Mouse (Mus musculus) layer of hippocampus, adult 2 months (tissue): ENCODE results near the gene Fcer1a. TPM values are rescaled to one million over a fixed set of nuclear protein-coding genes. Genes with fewer than 3 reads are reported as not detected.
"Not testable (repeated sequence)": the region's sequence is repeated elsewhere in the genome, so short reads cannot be mapped to it uniquely, and the experiment has no call there.

Source experiments
- DNase-seq, 2 experiments: peaks; one replicate each; pipeline ENCODE4 v3.0.0; 2022; ENCODE audit warnings: low spot score in 2 of 2
- H3K27ac ChIP-seq: fragments of 200-600 bp; 2 replicates; pipeline ENCODE4 v1.8.1; 2022
- H3K4me3 ChIP-seq: fragments of 200-600 bp; 2 replicates; pipeline ENCODE4 v1.8.1; 2022; ENCODE audit warnings: mild to moderate bottlenecking
- CTCF ChIP-seq: fragments of 200-600 bp; conservative IDR thresholded peaks from 2 replicates; pipeline ENCODE4 v1.8.1; 2022; ENCODE audit warnings: antibody characterized with exemption, mild to moderate bottlenecking, moderate library complexity
- long read RNA-seq, 2 experiments: library from polyadenylated mRNA; stranded (forward); transcript quantifications; one replicate each; pipeline ENCODE4 v2.0.0; 2021; ENCODE audit warnings: borderline mapping rate in 2 of 2
- total RNA-seq, 2 experiments: library from RNA; stranded (reverse); gene quantifications; 2 replicates each; pipeline ENCODE4 v1.2.3; 2021

The Fcer1a gene
- total RNA-seq: not detected
- long read RNA-seq, experiment 1: 0 reads
- long read RNA-seq, experiment 2: 0 reads

DNA sequence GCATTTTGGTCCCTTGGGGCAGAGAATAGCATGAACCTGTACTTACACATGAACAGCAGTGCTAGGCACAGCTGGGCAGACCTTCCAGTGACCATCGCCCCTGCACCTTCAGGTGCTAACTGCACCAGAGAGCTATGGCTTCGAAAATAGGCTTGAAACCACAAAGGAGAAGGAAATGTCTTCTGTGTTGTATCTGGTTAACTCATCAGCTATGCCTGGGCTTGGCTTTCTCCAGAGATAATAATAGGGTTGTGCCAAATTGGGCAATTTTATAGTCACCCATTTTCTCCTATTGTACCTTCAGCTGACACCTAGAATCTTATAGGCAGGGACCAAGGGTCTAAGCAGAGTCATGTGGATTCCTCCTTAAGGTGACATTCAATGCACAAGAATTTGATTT, at the start of gene Fcer1a:
TSS of gene Fcer1a (minus strand) at position 134 of the 400 bp plus-strand sequence.
- TF ChIP-seq CTCF: no peak
- DNase-seq: no peak
- H3K27ac ChIP-seq: no peak within 1 kb of the TSS

DNA sequence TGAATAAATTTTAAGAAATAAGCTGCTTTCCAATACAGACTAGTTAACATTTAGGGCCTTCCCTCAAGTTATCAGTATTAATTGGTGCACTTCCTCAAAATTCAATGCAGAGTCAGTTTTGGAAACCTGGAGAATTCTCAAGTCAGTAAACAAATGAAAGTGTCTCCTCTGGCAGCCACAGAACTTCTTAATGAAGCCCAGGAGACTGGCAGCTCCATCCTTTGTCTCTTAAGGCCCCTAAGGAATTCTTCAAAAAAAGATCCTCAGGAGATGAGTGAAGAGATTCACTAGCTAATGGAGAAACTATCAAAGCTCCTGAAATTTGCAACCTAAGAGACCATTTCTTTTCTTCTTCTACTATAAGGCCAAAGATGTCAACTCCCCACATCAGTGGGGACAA, 38.7 kb upstream of the Fcer1a start, which contains the start of gene Olfr418:
TSS of gene Olfr418 (plus strand) at position 301 of the 400 bp plus-strand sequence.
- H3K27ac ChIP-seq: no peak within 1 kb of the TSS

More for the DNA sequence above, at the start of gene Fcer1a:
- H3K4me3 ChIP-seq: no peak within 1 kb of the TSS

GRCm38 (mm10) chr1:173249888-173250287, 22.9 kb upstream of the Fcer1a start:
- H3K27ac ChIP-seq: no peak overlapping the region
- no peak for TF ChIP-seq CTCF
- no peak for DNase-seq
- H3K4me3 ChIP-seq: no peak overlapping the region

More for the DNA sequence above, 38.7 kb upstream of the Fcer1a start, which contains the start of gene Olfr418:
- TF ChIP-seq CTCF: no peak
- H3K4me3 ChIP-seq: no peak within 1 kb of the TSS
- no peak for DNase-seq

DNA sequence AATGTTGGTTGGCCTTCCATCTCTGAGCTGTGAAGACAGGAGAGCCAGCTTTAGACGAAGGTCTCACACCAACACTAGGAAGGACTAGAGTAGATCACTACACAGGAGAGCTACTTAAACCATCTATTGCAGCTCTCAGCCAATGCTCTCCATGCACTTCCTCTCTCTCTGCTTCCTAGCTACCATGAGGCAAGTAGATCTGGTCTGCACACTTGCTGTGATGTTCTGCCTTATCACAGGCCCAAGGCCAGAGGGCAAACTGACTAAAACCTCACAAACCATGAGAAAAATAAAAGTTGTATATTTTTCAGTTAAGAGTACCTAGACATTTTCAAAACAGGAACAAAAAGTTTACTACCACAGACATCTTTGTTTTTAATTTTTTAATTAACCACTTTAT, 10.0 kb upstream of the Fcer1a start:
- not testable (repeated sequence) for H3K27ac ChIP-seq, H3K4me3 ChIP-seq, DNase-seq

DNA sequence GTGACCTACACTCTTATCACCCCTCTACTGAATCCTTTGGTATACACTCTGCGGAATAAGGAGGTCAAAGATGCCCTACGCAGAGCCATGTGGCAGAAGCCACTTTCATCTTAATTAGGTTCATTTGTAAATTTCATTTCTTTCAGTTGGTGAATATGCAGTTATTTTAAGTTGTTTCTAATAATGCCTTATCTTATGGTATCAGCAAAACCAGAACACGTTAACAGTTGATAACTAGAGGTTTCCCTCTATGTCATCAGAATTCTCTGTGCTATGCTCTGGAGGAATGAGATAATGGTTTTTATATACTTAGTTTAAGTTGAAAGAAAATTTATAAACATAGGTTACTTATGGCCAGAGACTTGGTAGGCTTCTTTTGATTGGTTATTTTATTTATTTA, 10.5 kb downstream of the Fcer1a start:
- DNase-seq: no peak
- H3K27ac ChIP-seq: no peak overlapping the region
- TF ChIP-seq CTCF: no peak
- H3K4me3 ChIP-seq: no peak overlapping the region

DNA sequence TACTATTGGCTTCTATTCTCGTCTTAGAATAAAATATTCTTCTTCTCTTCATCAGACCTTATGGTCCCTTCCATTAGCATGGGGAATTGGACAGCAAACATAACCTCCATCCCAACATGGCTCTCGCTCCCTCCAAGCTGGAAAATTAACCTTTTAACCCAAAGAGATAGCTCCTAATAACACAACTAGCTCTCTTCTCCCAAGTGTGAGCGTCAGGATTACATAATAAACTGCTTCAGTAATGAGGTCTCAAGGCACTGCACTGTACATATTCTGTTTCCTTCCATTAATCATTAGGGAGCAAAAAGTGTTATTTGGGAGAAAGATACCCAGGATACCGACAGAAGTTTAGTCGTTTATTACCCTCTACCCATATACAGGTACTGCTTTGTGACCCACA, 14.9 kb downstream of the Fcer1a start, which contains the start of gene Olfr1404:
TSS of gene Olfr1404 (plus strand) at position 301 of the 400 bp plus-strand sequence.
- Histone ChIP-seq H3K27ac (no peak within 1 kb of the TSS), H3K4me3 (no peak within 1 kb of the TSS)
- DNase-seq: no peak
- no peak for TF ChIP-seq CTCF

GRCm38 (mm10) chr1:173197508-173197907, 29.5 kb downstream of the Fcer1a start, which contains the start of gene Olfr218:
Olfr218 (plus strand) TSS chr1:173197808.
- DNase-seq: no peak
- no peak within 1 kb of the TSS for H3K27ac ChIP-seq
- no peak for TF ChIP-seq CTCF
- no peak within 1 kb of the TSS for H3K4me3 ChIP-seq

GRCm38 (mm10) chr1:173196359-173196758, 30.7 kb downstream of the Fcer1a start:
- Histone ChIP-seq H3K4me3 (no peak overlapping the region), H3K27ac (no peak overlapping the region)
- DNase-seq: no peak
- TF ChIP-seq CTCF: no peak

DNA sequence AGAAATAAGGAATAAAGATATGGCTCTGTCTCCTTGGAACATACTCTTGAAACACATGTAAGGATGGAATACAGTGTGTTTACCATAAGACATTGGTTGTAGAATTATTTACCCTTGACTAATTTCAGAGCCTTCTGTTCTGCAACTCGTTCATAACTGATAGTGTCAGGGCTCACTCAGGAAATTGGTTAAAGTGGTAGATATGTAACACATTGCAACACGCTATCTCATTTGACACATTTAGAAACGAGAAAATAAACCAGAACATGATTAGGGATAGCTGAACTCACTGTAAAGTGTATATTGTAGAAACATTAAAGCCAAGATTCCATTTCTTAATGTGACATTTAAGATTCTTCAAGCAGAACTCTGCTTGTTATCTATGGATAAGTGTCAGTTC, 35.0 kb downstream of the Fcer1a start:
- TF ChIP-seq CTCF: no peak
- Histone ChIP-seq H3K27ac (no peak overlapping the region), H3K4me3 (no peak overlapping the region)
- DNase-seq: no peak

- DNase-seq: no peak
- TF ChIP-seq CTCF: no peak
- Histone ChIP-seq H3K27ac (no peak within 1 kb of the TSS), H3K4me3 (no peak within 1 kb of the TSS)
Observed at GRCm38 (mm10) chr1:173190540-173190939, 36.5 kb downstream of the Fcer1a start, which contains the start of gene Olfr1406. Olfr1406 (minus strand) TSS chr1:173190640.

GRCm38 (mm10) chr1:173174154-173174842, 52.7 kb downstream of the Fcer1a start:
- no peak overlapping the region for H3K27ac ChIP-seq
- DNase-seq: no peak
- TF ChIP-seq CTCF: no peak
- no peak overlapping the region for H3K4me3 ChIP-seq

Other genes with a start within 250 kb of the Fcer1a start
- gene Olfr1408, start 89.8 kb downstream of the Fcer1a start, total RNA-seq: not detected
- gene Olfr1406, start 36.6 kb downstream of the Fcer1a start, total RNA-seq: not detected
- gene Olfr218, start 29.4 kb downstream of the Fcer1a start, total RNA-seq: not detected
- gene Olfr1404, start 14.8 kb downstream of the Fcer1a start, total RNA-seq: not detected
- not detected for gene Olfr418, start 38.8 kb upstream of the Fcer1a start, total RNA-seq
- not detected for gene Mptx2, start 50.6 kb upstream of the Fcer1a start, total RNA-seq
- gene Ackr1, start 106.5 kb upstream of the Fcer1a start, total RNA-seq: 10 to 100 TPM; 64.5 to 65.9 TPM
- gene Aim2, start 123.7 kb upstream of the Fcer1a start, total RNA-seq: 1 to 10 TPM; 2.0 to 3.7 TPM
- 100 to 1,000 TPM; 394 to 402 TPM for gene Cadm3, start 140.5 kb upstream of the Fcer1a start, total RNA-seq